Mouse (Mus musculus): ENCODE measurements around the gene Fam151b. TPM values are rescaled to one million over a fixed set of nuclear protein-coding genes. Genes with fewer than 3 reads are reported as not detected.

Fam151b gene
- 4.1 and 6.4 TPM in 2 replicates for polyA plus RNA-seq (2012; rRNA removed)

DNA sequence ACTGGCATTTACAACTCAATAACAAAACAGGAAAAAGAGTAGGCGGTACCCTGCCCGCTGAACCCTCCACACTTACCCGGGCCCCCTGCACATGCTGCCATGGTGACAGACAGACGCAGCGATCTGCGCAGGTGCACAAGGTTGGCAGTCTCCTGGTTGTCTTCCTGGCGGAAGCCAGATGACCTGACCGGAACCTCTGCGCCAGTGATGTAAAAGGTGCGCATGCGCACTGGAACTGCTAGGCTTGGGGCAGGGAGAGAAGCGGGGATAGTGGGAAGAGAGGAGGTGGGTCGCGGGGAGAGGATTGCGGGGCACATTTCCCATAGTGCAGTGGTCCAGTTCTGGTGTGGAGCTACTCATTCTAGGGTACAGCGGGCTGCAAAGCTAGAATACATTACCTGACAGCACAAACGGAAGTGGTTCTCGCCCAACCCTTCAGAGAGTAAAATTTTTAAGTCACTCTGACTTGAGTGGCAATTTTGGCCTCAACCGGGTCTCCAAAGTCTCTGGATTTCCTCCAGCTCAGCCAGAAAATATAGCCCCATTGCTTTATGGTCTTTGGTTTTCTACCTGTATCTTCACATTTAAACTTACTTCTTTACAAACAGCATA is at the start of gene Fam151b:
Fam151b (minus strand) TSS at position 164 of the 612 bp plus-strand sequence.
- DNase-seq (ENCODE audit: low read depth): peak; percentile 99
- no peak for TF ChIP-seq CTCF (IDR thresholded peaks at IDR 0.05; ENCODE audit: borderline replicate concordance, extremely low read depth, insufficient read depth, insufficient read length)
- TF ChIP-seq POLR2A (IDR thresholded peaks at IDR 0.05; ENCODE audit: borderline replicate concordance, extremely low read depth, insufficient read depth, insufficient read length, poor library complexity, severe bottlenecking): peak; percentile 66; the same call in 1 of the 2 replicates

DNA sequence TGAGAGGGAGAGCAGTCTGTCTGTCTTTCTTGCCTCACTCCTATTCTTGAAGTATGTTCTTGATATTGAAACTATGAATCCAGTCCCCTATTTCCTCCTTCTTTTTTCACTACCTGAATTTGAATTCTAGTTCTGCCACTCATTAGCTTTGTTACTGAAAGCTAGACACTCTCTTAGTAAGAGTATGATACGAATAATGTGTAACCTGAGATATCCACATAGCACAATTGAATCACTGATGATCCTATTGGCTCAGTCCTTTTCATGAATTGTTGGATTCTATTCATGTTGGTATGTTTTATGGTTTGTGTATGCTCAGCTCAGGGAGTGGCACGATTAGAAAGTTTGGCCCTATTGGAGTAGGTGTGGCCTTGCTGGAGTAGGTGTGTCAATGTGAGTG is 48.4 kb upstream of the Fam151b start:
- TF ChIP-seq CTCF (IDR thresholded peaks at IDR 0.05; ENCODE audit: borderline replicate concordance, extremely low read depth, insufficient read depth, insufficient read length): no peak
- TF ChIP-seq POLR2A (IDR thresholded peaks at IDR 0.05; ENCODE audit: borderline replicate concordance, extremely low read depth, insufficient read depth, insufficient read length, poor library complexity, severe bottlenecking): no peak

DNA sequence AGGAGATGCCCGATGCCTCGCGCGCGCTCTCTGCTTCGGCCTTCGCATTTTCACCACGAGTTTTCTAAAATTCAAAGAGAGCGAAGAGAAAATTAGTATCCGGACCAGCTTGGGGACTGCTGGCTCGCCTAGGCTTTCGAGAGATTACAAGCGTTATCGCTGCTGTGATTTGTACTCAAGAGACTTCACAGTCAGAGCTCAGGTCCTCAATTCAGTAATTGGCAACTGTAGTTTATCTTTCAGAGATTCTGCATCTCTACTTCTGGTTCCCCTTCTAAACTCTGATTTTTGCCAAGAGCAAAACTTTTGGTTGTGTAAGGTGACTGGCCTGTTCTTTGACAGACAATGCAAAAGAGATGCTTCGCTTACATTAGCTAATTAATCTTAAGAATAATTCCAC is 47.4 kb upstream of the Fam151b start:
- DNase-seq (ENCODE audit: low read depth): no peak
- no peak for TF ChIP-seq POLR2A (IDR thresholded peaks at IDR 0.05; ENCODE audit: borderline replicate concordance, extremely low read depth, insufficient read depth, insufficient read length, poor library complexity, severe bottlenecking)
- TF ChIP-seq CTCF (IDR thresholded peaks at IDR 0.05; ENCODE audit: borderline replicate concordance, extremely low read depth, insufficient read depth, insufficient read length): no peak

More for the DNA sequence above, 48.4 kb upstream of the Fam151b start:
- no peak for DNase-seq (ENCODE audit: low read depth)

DNA sequence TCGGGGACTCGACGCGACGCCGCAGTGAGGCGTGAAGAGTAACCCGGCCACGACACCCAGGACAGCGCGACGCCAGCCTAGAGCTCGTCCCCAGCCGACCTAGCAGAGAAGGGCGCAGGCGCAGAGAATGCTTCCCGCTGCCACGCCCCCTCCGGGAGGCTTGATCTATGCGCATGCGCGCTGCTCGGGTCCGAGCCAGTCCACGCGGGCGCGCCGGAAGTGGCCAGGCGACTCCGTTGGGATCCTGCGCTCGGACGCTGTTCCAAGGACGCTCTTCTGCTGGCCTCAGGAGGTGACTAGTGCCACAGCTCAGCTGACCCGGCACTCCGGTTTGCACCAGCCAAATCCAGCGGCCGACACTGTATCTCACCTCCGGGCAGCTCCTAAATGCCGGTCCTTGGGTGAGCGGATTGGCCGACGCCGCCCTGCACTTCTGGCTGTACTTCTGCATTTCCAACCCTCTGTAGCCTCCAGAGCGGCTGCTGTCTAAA is 47.0 kb upstream of the Fam151b start, which contains the start of gene Zfyve16:
Zfyve16 (minus strand) TSS at position 148 of the 491 bp plus-strand sequence.
- DNase-seq (ENCODE audit: low read depth): peak; percentile 97
- TF ChIP-seq POLR2A (IDR thresholded peaks at IDR 0.05; ENCODE audit: borderline replicate concordance, extremely low read depth, insufficient read depth, insufficient read length, poor library complexity, severe bottlenecking) (peak; percentile 93), CTCF (IDR thresholded peaks at IDR 0.05; ENCODE audit: borderline replicate concordance, extremely low read depth, insufficient read depth, insufficient read length) (no peak)

DNA sequence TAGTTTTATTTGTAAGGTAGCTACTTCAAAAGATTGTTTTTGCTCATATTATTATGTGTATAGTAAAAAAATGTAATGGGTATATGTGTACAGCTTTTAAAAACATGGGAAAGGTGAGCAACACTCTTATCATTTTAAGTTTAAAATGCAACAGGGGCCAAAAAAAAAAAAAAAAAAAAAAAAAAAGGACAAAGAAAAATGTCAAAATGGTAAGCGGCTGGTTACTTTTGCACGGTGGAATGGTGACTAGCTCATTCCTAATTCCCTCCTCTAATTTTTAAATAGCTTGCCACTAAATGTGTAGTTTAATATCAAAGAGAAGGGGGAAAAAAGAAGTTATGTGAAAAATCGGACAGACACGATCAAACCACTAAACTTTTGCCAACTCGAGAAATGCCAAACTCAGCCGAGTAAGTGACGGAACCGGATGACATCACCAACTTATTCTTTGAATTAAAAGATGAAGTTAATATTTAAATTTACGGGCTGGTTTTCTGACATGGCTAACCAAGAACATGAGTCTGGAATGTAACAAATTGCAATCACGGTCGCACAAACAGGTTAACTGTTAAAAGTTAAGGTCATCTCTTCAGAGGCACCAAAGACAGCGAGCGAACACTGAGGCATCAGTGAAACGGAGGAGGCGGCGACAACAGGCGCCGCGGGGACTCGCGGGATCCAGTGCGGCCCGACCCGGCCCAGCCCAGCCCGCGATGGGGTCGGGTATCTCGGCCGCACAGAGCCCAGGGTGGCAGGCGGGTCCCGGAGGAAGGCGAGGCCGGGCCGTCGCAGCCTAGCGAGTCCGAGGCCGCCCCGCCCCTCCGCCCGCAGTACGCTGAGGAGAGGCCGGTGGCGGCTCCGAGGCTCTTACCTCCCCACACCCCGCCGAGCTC is 46.3 kb upstream of the Fam151b start:
- DNase-seq (ENCODE audit: low read depth): peak; percentile 67
- no peak for TF ChIP-seq POLR2A (IDR thresholded peaks at IDR 0.05; ENCODE audit: borderline replicate concordance, extremely low read depth, insufficient read depth, insufficient read length, poor library complexity, severe bottlenecking)
- TF ChIP-seq CTCF (IDR thresholded peaks at IDR 0.05; ENCODE audit: borderline replicate concordance, extremely low read depth, insufficient read depth, insufficient read length): no peak

DNA sequence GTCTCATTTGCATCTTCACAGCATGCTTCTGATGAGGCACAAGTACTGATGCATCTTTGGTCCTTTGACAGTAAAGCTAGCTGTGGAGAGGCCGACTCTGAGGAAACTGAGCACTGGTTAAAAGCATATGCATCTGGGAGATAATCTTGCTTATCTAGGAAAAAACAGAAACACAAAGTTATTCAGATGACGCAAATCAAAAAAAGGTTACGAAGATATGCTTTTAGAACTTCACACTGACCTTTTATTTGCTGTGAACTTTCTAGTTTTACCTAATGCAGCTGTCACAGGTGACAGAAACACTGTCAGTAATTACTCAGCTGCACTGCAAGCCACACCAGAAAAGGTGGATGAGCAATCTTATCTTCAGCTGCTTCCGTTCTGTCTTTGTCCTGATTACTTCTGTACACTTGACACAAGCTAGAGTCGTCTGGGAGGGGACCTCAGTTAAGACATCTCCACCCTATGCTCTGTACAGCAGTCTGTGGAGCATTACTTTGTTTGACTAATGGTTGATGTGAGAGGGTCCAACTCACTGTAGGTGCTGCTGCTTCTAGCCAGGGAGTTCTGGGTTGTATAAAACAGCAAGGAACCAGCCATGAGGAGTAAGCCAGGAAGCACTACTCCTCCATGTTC is 39.5 kb upstream of the Fam151b start:
- TF ChIP-seq POLR2A (IDR thresholded peaks at IDR 0.05; ENCODE audit: borderline replicate concordance, extremely low read depth, insufficient read depth, insufficient read length, poor library complexity, severe bottlenecking) (no peak), CTCF (IDR thresholded peaks at IDR 0.05; ENCODE audit: borderline replicate concordance, extremely low read depth, insufficient read depth, insufficient read length) (no peak)
- no peak for DNase-seq (ENCODE audit: low read depth)

DNA sequence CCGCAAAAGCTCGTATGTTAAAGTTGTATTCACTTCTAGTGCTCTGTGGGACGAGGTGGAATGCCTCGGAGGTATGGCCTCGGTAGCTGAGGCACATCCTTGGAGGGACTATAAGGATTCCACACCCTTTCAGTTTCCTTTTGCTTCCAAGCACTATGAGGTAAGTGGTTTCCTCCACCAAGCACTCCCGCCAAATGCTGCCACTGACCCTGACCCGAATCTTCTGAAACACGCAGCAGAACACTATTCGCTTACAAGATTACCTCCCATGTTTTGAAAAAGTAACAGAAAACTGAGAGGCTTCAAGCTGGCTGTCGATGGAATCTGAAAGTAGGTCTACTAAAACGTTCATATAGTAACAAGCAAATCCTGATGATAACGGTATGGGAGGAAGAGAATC is 21.1 kb upstream of the Fam151b start:
- no peak for TF ChIP-seq POLR2A (IDR thresholded peaks at IDR 0.05; ENCODE audit: borderline replicate concordance, extremely low read depth, insufficient read depth, insufficient read length, poor library complexity, severe bottlenecking)
- no peak for TF ChIP-seq CTCF (IDR thresholded peaks at IDR 0.05; ENCODE audit: borderline replicate concordance, extremely low read depth, insufficient read depth, insufficient read length)
- no peak for DNase-seq (ENCODE audit: low read depth)

DNA sequence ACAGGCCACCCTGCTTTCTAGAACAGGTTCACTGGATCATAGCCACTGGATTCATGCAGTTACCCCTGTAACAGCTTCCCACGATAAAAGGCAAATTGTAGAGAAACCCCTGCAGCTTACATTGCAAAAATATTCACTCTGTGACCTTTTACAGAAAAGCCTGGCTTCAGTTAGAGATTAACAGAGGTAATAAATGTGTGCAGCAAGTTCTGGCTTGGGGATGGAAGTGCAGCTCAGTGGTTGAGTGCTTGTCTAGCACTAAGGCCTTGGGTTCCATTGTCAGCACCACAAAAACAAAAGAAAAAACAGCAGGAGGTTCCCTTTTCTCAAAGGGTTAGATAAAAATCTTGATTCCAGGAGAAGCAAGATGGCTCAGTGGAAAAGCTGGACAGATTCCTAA is 8.1 kb upstream of the Fam151b start:
- no peak for DNase-seq (ENCODE audit: low read depth)
- no peak for TF ChIP-seq POLR2A (IDR thresholded peaks at IDR 0.05; ENCODE audit: borderline replicate concordance, extremely low read depth, insufficient read depth, insufficient read length, poor library complexity, severe bottlenecking)

DNA sequence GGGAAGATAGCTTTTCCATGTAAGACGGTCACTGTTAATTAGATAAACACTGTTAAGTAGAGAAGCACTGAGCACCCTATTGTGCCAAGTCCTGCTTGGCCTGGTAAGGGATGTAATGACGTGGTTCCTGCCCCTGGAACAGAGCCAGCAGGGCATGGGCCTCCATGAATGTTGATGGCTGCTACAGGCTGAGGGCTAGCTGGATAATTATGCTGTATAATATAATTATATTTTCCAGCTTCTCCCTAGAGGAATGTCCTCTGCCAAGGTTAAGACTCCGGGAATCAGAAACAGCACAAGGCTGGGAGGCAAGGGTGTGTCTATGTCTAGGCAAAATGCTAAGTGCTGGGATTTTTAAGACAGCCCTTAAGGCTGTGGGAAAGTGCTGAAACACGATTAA is 7.0 kb upstream of the Fam151b start:
- peak; percentile 16 for DNase-seq (ENCODE audit: low read depth)
- TF ChIP-seq POLR2A (IDR thresholded peaks at IDR 0.05; ENCODE audit: borderline replicate concordance, extremely low read depth, insufficient read depth, insufficient read length, poor library complexity, severe bottlenecking) (no peak), CTCF (IDR thresholded peaks at IDR 0.05; ENCODE audit: borderline replicate concordance, extremely low read depth, insufficient read depth, insufficient read length) (no peak)

DNA sequence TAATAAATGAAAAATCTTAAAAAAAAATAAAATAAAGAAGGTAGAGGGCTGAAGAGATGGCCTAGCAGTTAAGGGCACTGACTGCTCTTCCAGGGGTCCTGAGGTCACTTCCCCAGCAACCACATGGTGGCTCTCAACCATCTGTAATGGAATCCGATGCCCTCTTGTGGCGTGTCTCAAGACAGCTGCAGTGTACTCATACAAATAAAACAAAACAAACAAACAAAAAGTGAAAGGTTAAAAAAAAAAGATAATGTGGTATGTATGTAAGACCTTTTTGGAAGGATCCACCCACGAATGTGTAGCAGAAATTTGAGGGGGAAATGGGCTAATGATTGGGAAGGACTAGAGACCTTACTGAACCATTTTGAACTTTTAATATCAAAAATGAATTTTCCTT is 467 bp downstream of the Fam151b start:
- peak; percentile 79 for DNase-seq (ENCODE audit: low read depth)
- TF ChIP-seq POLR2A (IDR thresholded peaks at IDR 0.05; ENCODE audit: borderline replicate concordance, extremely low read depth, insufficient read depth, insufficient read length, poor library complexity, severe bottlenecking) (no peak), CTCF (IDR thresholded peaks at IDR 0.05; ENCODE audit: borderline replicate concordance, extremely low read depth, insufficient read depth, insufficient read length) (peak; percentile 59; the same call in 1 of the 2 replicates)

DNA sequence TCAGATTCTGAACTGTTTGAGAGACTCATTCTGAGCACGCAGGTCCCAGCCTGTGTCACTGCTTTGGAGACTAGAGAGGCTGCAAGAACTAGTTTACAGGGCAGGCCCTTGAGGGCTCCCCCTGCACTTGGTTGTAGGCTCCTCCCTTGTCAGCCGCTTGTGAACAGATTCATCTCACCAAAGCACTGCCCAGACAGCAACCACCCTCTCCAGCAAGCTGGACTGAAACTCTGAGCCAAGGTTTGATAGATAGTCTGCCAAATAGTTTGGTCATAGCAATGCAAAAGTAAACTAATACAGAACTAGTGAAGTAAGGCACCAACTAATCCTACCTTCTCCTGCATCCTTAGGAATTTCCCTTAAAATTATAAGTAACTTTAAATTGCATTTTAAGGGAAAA is 13.7 kb downstream of the Fam151b start:
- TF ChIP-seq POLR2A (IDR thresholded peaks at IDR 0.05; ENCODE audit: borderline replicate concordance, extremely low read depth, insufficient read depth, insufficient read length, poor library complexity, severe bottlenecking) (no peak), CTCF (IDR thresholded peaks at IDR 0.05; ENCODE audit: borderline replicate concordance, extremely low read depth, insufficient read depth, insufficient read length) (no peak)
- no peak for DNase-seq (ENCODE audit: low read depth)

Measured in brain, embryonic 14.5 days (tissue).